Mouse (Mus musculus) stomach, embryonic 16.5 days (tissue): ENCODE measurements around the gene Mapk8ip3. TPM values are rescaled to one million over a fixed set of nuclear protein-coding genes. Genes with fewer than 3 reads are reported as not detected.
"Not testable (repeated sequence)": the region's sequence is repeated elsewhere in the genome, so short reads cannot be mapped to it uniquely, and the experiment has no call there.

Experiments
- ATAC-seq: fragments of 200-750 bp; cut with Nextera tagmentation; 2 replicates; pipeline ENCODE4 v1.8.0; 2017; ENCODE audit warnings: moderate number of reproducible peaks, moderate TSS enrichment; ENCODE audit not compliant: insufficient read depth, low FRiP score
- H3K27ac ChIP-seq: fragments of 300-500 bp; sonication (generic); 2 replicates; pipeline ENCODE4 v1.5.1; 2014; ENCODE audit warnings: low read length
- H3K27me3 ChIP-seq: fragments of 300-500 bp; sonication (generic); 2 replicates; pipeline ENCODE4 v1.6.1; 2014; ENCODE audit warnings: low read length, control low read depth, mixed read lengths; ENCODE audit not compliant: control insufficient read depth, insufficient read depth
- H3K36me3 ChIP-seq: fragments of 300-500 bp; sonication (generic); 2 replicates; pipeline ENCODE4 v1.6.1; 2014; ENCODE audit warnings: low read length; ENCODE audit not compliant: control insufficient read depth, insufficient read depth
- H3K4me1 ChIP-seq: fragments of 300-500 bp; sonication (generic); 2 replicates; pipeline ENCODE4 v1.6.1; 2014; ENCODE audit warnings: low read length, control low read depth, mixed read lengths; ENCODE audit not compliant: control insufficient read depth, insufficient read depth
- H3K4me2 ChIP-seq: fragments of 300-500 bp; sonication (generic); 2 replicates; pipeline ENCODE4 v1.6.1; 2014; ENCODE audit warnings: low read depth, low read length, mixed read lengths
- H3K4me3 ChIP-seq: fragments of 300-500 bp; sonication (generic); replicated peaks from 2 replicates; pipeline ENCODE4 v1.5.1; 2014; ENCODE audit warnings: mild to moderate bottlenecking, low read length
- H3K9ac ChIP-seq: fragments of 300-500 bp; sonication (generic); 2 replicates; pipeline ENCODE4 v1.6.1; 2014; ENCODE audit warnings: low read length
- H3K9me3 ChIP-seq: fragments of 300-500 bp; sonication (generic); replicated peaks from 2 replicates; pipeline ENCODE4 v1.6.1; 2016; ENCODE audit warnings: low read length, control low read depth; ENCODE audit not compliant: control insufficient read depth
- WGBS: fragments of 180-500 bp; shearing (Covaris S2); extraction: QIAGEN DNeasy Blood & Tissue Kit; methylation state at CpG from one replicate; pipeline ENCODE4 v1.1.7; 2014; 5-methylcytosine and 5-hydroxymethylcytosine counted together
- polyA plus RNA-seq: library from polyadenylated mRNA; unstranded; fragments of >200 nt; fragmentation: Nextera tagmentation; extraction: Ambion mirVana; gene quantifications from 2 replicates; pipeline ENCODE4 v1.2.1, GENCODE M21; 2015

Mapk8ip3 gene
- polyA plus RNA-seq = 32.8 and 33.4 TPM in 2 replicates

DNA sequence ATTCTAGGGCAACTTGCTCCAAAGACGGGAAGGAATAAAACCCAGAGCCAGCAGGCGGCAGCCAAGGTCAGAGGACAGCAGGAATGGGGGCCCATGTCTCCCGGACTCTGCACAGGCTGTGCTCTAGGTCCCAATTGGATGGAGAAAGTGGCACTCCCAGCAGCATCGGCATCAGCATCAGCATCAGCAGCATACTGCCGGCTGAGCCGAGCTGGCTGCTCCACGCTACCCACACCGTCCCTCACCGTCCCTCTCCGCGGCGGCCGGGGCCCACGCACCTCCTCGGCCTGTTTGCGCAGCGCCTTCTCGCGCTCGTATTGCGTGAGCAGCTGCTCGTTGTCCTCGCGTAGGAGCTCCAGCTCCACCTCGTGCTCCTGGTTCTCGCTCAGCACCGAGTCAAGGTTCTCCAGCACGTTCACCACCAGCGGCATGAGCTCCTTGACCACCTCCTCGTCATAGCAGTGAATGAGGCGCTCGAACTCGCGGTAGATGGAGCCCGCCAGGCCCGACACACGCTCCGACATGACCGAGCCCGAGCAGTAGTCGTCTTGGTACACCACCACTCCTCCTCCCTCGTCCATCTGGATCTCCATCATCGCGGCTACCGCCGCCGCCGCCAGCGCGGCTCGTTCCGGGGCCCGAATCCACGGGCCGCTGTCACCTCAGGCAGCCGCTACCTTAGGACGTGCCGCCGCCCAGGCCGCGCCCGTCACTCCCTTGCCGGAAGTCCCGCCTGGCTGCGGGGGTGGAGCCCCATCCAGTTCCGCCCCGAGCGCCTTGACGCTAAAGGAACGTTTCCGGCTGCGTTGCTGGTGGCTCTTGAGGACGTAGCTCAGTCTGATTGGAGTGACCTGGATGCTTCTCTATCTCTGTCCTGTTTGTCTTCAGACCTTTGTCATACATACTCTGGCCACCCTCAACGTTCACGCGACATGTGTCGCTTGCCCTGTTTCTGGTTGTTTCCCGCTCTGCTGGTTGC lies at the start of gene Mapk8ip3:
Gene Mapk8ip3, minus strand, starts transcription at position 719 of the 979 bp plus-strand sequence.
- H3K4me2 ChIP-seq = peak within 1 kb of the TSS; percentile 86
- H3K9ac ChIP-seq = peak within 1 kb of the TSS; percentile 83
- under 1% methylated on average over 78 of the region's 78 CpGs for WGBS
- ATAC-seq = peak; percentile 97
- peak within 1 kb of the TSS; percentile 82 for H3K27ac ChIP-seq
- H3K9me3 ChIP-seq = no peaks in the 10 kb centered on the region
- no peaks in the 10 kb centered on the region for H3K27me3 ChIP-seq
- H3K4me1 ChIP-seq = peaks cover 20% of the 10 kb centered on the region
- no peaks in the 10 kb centered on the region for H3K36me3 ChIP-seq
- H3K4me3 ChIP-seq = peak within 1 kb of the TSS; percentile 97

- Histone ChIP-seq H3K9me3 (no peaks in the 10 kb centered on the region), H3K27me3 (no peaks in the 10 kb centered on the region), H3K27ac (peak overlapping the region; percentile 29; the same call in 1 of the 2 replicates), H3K4me2 (peak overlapping the region; percentile 73), H3K9ac (peak overlapping the region; percentile 65), H3K4me1 (peaks cover 8% of the 10 kb centered on the region; the same call in 1 of the 2 replicates), H3K4me3 (peak overlapping the region; percentile 79), H3K36me3 (peaks cover 9% of the 10 kb centered on the region; the same call in 1 of the 2 replicates)
- no peak for ATAC-seq
- 9% methylated on average over 21 of the region's 21 CpGs for WGBS
These were observed 24.3 kb upstream of the Mapk8ip3 start for GRCm38 (mm10) chr17:24960852-24961715.

DNA sequence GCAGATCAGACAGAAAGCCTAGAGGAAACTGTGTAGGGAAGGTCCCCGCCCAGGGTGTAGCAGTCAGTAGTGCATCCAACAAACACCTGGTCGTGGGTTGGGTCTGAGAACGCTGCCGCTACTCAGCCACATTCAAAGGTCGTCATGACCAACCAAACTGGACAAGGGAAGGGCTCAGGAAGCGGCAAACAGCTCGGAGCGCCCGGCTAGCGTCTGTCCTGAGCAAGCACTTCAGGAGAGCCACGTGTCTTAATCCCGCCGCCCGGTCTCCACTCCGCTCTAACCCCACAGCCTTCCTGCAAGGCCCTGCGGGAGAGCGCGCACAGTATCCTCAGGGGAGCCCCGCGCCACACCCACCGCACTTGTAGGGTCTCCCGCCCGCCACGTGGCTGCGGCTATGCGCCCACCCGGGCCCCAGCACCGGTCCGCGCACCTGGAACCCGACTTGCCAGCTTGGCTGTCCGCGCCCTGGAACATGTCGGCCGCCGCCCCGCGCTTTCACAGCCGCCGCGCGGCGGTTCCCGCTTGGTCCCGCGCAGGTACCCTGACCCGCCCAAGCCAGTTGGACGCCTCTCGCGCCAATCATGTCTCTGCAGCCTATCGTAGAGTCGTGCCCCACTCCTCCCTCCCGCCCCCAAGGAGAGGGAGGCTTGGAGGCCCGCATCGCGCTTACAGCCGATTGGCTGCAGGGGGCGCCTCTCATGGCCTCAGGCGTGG lies 23.5 kb upstream of the Mapk8ip3 start, which contains the start of gene Jpt2:
Gene Jpt2, minus strand, starts transcription at position 555 of the 717 bp plus-strand sequence.
- peak within 1 kb of the TSS; percentile 84 for H3K9ac ChIP-seq
- peak within 1 kb of the TSS; percentile 76 for H3K27ac ChIP-seq
- H3K4me1 ChIP-seq = peaks cover 8% of the 10 kb centered on the region; the same call in 1 of the 2 replicates
- peaks cover 7% of the 10 kb centered on the region; the same call in 1 of the 2 replicates for H3K36me3 ChIP-seq
- peak within 1 kb of the TSS; percentile 79 for H3K4me3 ChIP-seq
- WGBS = under 1% methylated on average over 59 of the region's 59 CpGs
- peak within 1 kb of the TSS; percentile 73 for H3K4me2 ChIP-seq
- H3K9me3 ChIP-seq = no peaks in the 10 kb centered on the region
- H3K27me3 ChIP-seq = no peaks in the 10 kb centered on the region
- peak; percentile 100 for ATAC-seq

DNA sequence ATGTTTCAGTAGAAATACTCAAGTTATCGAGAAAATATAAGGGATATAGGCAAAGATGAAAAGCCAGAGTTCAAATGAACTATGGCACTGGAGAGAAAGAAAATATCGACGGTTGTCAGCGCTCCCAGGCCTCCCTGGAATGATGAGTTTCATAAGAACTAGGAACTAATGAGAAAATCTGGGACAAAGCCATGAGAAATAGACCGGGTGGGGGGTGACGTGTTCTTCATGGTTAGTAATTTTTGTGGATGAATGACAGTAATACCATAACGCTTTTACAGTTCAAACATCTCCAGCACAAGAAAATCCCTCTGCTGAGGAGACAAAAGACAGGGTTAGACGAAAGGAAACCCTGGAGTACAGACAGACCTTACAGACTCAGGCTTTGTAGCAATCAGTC lies 22.6 kb upstream of the Mapk8ip3 start:
- no peak for ATAC-seq
- Histone ChIP-seq H3K4me2 (peak overlapping the region; percentile 73), H3K4me1 (peaks cover 8% of the 10 kb centered on the region; the same call in 1 of the 2 replicates), H3K36me3 (peaks cover 5% of the 10 kb centered on the region; the same call in 1 of the 2 replicates), H3K9ac (peak overlapping the region; percentile 84), H3K27me3 (no peaks in the 10 kb centered on the region), H3K9me3 (no peaks in the 10 kb centered on the region), H3K4me3 (peak overlapping the region; percentile 79), H3K27ac (peak overlapping the region; percentile 76; the same call in 1 of the 2 replicates)
- WGBS = 32% methylated on average over 8 of the region's 8 CpGs

DNA sequence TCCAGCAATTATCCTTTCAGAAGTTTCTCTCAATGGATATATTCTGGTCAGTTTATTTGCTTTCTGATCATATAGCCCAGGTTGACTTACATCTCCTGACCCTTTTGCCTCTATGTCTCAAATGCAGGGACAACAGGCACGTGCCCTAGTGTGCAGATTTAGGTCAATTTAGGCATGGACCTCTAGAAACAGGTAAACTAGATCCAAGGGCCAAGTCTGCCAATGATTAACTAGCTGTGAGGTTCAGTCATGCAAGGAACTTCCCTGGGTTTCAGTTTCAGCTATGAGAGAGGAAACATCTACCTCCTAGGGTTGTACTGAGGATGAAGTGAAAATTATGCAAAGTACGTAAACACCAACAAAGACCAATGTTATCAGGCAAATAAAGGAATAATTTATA lies 16.5 kb upstream of the Mapk8ip3 start:
- Histone ChIP-seq H3K9me3 (no peaks in the 10 kb centered on the region), H3K36me3 (no peaks in the 10 kb centered on the region), H3K9ac (no peak overlapping the region), H3K4me1 (no peaks in the 10 kb centered on the region; the same call in 1 of the 2 replicates), H3K4me3 (no peak overlapping the region), H3K27ac (no peak overlapping the region), H3K27me3 (no peaks in the 10 kb centered on the region), H3K4me2 (no peak overlapping the region)
- no peak for ATAC-seq
- 76% methylated on average over 2 of the region's 2 CpGs for WGBS

DNA sequence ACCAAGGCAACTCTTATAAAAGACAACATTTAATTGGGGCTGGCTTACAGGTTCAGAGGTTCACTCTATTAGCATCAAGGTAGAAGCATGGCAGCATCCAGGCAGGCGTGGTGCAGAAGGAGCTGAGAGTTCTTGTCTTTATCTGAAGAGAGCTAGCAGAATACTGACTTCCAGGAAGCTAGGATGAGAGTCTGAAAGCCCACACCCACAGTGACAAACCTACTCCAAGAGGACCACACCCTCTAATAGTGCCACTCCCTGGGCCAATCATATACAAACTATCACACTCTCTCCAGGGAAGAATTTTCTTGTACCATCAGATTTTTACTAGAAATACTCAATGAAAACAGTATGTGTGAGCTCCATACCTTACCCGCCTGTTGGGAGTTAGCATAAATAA lies 13.9 kb upstream of the Mapk8ip3 start:
- Histone ChIP-seq H3K9ac (no peak overlapping the region), H3K4me1 (no peaks in the 10 kb centered on the region; the same call in 1 of the 2 replicates), H3K4me3 (no peak overlapping the region), H3K4me2 (no peak overlapping the region), H3K27me3 (no peaks in the 10 kb centered on the region), H3K36me3 (peaks cover 4% of the 10 kb centered on the region), H3K27ac (peak overlapping the region; percentile 36; the same call in 1 of the 2 replicates), H3K9me3 (no peaks in the 10 kb centered on the region)
- WGBS = 89% methylated on average over 2 of the region's 2 CpGs
- no peak for ATAC-seq

DNA sequence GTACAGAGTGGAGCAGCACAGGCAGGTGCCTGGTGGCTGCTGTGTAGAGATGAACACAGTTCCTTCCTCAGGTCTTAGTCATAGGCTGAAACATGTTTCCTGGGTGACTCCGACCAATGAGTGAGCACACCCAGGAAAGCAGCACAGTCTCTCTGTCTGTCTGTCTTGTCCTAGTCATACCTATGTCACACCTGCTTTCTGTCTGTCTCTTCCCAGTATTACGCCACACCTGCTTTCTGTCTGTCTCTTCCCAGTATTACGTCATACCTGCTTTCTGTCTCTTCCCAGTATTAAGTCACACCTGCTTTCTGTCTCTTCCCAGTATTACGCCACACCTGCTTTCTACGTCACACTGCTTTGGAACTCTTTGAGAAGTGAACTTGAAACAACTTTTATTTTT lies 11.4 kb upstream of the Mapk8ip3 start:
- H3K36me3 ChIP-seq = peaks cover 4% of the 10 kb centered on the region
- no peaks in the 10 kb centered on the region; the same call in 1 of the 2 replicates for H3K4me1 ChIP-seq
- 86% methylated on average over 5 of the region's 5 CpGs for WGBS
- ATAC-seq = no peak; the same call in 1 of the 2 replicates
- no peaks in the 10 kb centered on the region for H3K9me3 ChIP-seq
- no peak overlapping the region for H3K27ac ChIP-seq
- no peak overlapping the region for H3K9ac ChIP-seq
- H3K27me3 ChIP-seq = no peaks in the 10 kb centered on the region
- H3K4me3 ChIP-seq = no peak overlapping the region
- no peak overlapping the region for H3K4me2 ChIP-seq

DNA sequence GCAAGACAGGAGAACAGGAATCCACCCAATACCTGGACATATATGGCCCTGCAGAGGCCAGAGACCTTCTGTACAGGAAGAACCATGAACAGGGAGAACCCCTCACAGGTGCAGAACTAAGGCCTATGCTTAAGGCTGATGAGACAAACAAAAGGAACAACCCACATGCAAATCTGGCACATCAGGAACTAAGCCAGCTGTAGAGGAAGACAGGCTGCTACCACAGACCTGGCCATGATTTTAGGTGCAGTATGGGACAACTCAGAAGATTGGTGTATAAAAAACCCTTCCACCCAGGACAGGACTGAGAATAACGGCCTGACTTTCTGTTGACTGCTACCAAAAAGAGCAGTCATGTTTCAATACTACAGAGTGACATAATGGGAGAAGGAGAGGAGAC lies 6.8 kb upstream of the Mapk8ip3 start:
- not testable (repeated sequence) for H3K4me1 ChIP-seq, H3K9ac ChIP-seq, H3K9me3 ChIP-seq, H3K27ac ChIP-seq, H3K4me2 ChIP-seq, ATAC-seq, H3K36me3 ChIP-seq, H3K27me3 ChIP-seq, H3K4me3 ChIP-seq
- WGBS = 85% methylated on average over 1 of the region's 1 CpGs
